Mouse (Mus musculus): ENCODE measurements around the gene Ripor2.

The Ripor2 gene

DNA sequence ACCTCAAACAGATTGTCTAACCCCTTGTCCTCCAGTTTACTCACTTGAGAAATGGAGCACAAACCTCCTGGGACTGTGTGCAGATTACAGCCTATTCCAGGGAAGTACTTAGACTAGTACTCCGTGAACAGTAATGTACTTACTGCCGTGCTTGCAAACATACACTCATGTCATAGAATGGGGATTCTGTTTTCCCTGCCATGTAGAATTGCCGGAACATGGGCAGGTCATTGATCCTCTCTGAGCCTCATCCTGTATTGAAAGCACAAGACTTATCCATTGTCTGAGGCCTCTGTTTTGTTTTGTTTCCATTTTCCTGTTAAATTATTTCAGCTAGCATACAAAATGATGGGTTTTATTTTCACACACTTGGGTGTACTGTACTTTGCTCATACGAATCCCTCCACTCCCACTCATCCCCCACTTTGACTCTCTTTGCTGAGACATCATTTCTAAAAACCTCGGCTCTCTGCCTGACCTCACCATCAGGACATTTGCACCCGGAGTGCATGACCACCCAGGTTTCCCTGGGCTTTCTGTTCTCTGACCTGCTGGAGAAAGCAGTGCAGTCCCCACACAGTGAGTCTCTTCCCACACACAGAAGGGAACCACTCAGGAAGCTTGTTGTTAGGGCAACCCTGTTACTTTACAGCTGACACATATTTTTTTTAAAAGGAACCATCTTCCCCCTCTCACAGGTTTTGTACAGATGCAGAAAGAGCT, 35.2 kb downstream of the Ripor2 start:
- no peak for DNase-seq (ENCODE audit: low spot score in 2 of 2)

DNA sequence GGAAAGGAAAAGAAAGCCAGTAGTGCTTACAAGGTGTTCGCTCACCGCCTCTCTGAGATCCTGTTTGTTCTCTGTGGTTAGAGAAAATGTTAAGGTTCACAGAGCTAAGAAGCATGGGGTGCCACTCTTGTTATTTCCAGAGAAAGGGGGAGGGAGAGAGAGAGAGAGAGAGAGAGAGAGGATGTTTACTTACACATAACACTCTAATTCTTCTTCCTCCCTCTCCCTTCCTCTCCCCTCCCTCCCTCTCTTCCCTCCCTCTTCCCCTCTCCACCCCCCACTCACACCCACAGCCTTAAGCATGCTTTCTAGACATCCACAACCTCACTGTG, 35.8 kb downstream of the Ripor2 start:
- DNase-seq (ENCODE audit: low spot score in 2 of 2) = no peak

DNA sequence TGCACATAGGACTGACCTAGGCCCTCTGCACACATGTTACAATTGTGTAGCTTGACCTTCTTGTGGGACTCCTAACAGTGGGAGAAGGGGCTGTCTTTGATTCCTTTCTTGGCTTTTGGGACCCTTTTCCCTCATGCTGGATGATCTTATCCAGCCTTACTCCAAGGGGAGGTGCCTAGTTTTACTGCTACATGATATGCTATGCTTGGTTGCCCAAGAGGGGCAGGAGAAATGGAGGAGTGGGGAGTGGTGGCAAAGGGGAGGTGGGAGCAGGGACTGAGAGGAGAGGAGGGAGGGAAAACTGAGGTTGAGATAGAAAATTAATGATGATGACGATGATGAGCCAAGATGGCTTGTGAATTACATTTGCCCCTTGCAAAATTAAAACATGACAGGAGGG, 37.7 kb downstream of the Ripor2 start:
- DNase-seq (ENCODE audit: low spot score in 2 of 2) = no peak

DNA sequence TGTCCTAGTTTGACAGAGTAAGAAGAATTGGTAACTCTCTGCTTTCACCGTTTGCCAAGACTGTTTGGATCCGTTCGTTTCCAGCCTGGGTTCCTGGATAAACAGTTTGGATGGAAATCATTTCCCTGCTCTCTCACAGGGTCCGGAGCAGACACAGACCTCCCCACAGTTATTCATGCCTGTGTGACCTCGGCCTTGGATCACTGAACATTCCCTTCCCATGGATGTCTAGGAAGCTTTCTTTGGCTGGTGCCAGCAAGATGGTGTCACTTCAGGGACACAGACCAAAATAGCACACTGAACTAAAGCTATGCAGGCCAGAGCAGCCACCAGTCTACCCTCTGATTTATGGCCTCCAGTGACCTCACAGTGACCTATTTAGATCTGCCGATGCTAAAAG, 38.5 kb downstream of the Ripor2 start:
- no peak for DNase-seq (ENCODE audit: low spot score in 2 of 2)

DNA sequence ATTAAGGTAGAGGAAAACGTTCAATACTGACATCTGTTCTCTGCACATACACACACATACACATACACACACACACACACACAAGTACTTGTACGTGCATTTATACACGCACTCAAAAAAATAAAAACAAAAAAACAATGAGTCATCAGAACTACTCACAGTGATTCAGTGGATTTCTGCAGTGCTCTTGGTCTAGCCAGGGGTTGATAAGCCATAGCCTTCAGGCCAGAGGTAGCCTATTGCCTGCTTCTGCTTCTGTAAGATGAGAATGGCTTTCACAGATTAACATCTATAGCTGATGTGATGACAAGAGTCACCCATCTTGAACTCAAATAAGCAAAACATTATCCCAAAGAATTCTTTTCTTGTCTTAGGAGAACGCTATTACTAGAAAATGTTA, 41.6 kb downstream of the Ripor2 start:
- DNase-seq (ENCODE audit: low spot score in 2 of 2) = no peak

DNA sequence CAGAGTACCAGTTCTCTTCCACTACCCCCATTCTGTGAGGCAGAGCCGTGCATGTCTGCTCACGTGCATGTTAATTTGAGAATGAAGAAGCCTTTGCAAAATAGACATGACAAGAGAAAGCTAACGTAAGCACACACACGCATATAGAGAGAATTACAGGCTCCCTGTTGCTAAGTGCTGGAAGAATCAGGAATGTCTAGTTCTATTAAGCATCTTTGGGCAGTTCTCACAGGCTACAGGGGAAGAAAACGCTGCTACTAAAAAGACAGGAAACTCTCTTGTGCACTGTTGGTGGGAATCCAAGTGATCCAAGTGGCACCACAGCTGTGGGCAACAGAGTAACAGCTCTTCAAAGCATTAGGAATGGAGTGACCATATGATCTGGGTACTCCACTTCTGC, 43.1 kb downstream of the Ripor2 start:
- DNase-seq (ENCODE audit: low spot score in 2 of 2) = no peak

DNA sequence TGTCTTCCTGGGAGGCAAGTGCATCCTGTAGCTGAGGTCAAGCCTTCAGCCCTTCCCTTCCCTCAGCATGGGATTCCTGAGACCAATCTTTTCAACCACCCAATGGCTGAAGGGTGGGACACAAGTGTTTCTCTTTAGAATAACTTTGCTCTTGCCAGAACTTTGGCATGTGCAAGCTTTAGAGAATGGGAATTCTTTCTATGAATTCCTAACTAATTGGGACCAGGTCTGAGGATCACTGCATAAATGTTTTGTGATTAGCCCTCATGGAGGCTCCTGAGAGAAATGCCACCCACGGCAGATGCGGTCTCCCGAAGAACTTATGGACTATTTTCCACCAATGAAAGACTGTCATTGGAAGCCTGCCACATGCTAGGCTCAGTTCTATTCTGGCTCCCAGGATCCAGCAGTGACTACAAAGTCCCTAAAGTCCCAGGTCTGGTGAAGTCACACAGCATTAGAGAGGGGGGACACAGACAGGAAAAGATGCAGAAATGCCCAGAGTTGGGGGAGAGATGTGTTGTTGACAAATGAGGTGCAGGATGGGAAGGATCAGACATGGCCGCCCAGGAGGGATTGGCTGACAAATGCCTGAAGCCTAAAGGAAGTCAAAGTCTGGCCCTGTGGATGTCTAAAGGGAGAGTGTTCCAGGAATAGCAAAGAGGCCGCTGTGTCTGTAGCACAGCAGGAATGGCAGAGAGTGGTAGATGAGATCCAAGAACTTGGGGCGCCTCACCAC, 44.9 kb downstream of the Ripor2 start:
- no peak for DNase-seq (ENCODE audit: low spot score in 2 of 2)

DNA sequence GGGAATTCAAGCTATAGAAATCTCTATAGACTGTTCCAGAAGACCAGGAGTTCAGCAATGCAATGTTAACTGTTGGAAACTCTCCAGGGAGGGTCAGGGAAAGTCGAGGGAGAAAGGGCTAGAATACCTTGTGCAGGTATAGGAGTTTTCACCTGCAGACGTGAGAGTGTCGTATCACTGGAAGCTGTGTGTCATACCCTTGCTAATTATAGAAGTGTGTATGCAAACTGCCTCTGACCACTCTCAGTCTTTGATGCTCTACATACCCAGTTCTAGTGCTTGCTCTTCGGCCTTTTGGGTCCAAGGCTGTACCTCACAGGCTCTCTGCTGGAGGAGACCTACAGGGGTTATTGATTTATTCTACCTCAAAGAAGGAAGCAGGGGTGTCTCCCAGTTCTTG, 46.2 kb downstream of the Ripor2 start:
- DNase-seq (ENCODE audit: low spot score in 2 of 2) = no peak

DNA sequence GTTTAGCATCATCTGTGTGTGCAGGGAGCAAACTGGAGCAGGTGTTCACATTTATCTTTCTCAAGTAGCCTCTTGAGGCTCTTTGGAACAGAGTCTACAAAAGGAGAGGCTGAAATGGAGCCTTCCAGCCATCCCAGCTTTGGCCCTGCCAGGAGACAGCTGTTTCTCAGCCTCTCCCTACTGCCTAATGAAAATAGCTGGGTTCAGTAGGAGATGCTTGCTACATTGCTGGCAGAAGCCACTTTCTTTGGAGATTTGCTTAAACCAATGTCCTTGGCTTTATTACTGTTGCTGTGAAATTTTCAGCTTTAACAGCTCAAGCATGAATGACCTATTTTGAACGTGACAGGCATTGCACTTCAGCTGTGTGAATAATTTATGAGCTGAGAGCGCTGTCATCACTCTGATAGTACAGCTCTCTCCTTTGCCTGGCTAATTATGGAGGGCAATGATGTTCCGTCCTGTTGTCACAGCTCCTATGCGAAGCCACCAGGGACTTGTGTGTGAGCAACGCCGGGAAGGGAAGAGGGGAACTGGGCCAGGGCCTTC, 47.2 kb downstream of the Ripor2 start:
- DNase-seq (ENCODE audit: low spot score in 2 of 2) = no peak

DNA sequence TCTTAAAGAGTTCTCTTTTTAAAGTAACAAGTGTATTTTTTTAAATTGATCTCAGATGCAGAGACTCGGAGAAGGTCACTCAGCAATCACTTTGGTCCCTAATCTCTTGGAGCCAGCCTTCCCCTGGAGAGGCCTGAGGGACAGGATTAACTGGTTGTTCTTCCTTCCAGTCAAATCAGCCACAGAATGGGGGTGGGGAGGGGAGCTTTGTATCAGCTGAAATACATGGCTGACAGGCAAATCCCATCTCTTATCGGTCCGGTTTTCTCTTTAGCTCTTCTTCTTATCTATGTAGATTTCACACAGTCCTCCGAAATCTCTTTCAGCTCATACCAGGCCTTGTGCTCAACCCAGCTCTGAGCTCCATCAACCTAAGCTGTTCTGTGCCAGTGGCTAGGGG, 48.4 kb downstream of the Ripor2 start:
- DNase-seq (ENCODE audit: low spot score in 2 of 2) = no peak

DNA sequence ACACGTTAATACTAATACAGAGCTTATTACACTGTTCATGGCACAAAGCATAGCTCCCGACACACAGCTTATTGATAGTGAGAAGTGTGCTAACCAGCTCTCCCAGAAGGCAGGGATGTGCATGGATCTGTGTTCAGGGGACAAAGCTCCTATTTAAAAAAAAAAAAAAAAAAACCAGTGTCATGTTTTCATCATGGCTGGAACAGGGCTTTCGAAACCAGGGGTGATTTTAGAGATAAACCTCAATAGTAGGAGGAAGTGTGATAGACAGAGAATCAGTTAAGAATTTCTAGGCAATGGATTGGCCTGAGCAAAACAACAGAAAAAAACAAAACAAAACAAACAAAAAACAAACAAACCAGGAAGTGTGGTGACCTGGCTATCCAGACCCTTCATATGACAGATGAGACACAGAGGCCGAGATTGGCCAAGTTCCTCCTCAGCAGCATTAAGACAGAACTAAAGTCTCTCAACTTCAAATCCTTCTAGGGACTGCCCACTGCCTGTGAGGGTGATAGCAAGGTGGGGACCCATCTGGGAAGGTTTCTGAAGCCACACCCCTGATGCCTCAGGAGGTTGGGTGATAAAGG, 51.1 kb downstream of the Ripor2 start:
- no peak for DNase-seq (ENCODE audit: low spot score in 2 of 2)

DNA sequence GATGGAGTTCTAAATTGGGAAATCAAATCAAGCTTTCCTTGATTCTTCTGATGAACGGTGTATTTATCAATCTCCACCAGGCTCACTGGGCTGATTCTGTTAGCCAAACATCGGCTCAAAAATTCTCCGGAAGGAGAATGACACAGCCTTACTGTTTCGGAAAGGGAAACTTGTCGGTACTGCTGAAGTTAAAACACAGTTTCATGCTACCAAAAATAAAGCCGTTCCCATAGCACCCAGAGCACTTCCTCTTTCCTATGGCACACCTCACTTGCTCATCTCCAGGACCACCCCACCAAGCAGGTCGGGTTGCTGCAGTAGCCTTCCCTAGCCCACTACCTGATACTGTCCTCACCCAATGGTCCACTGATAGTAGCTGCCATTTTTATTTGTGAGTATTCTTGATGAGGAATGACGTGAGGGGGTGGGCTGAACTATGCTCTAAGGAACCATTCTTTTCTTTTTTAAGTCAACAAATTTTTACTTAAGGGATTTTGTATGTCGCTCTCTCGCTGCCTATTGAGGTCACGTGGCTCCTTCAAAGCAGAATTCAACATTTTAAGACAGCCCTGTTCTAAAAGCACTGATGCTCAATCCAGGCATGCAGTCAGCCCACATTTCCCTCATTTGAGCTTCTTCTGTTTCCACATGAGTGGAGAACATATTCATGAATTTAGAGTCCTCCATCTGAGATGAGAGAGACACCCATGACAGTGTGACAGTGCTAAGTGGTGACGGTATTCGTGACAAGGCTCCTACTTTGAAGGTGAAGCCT, 52.5 kb downstream of the Ripor2 start:
- DNase-seq (ENCODE audit: low spot score in 2 of 2) = no peak

DNA sequence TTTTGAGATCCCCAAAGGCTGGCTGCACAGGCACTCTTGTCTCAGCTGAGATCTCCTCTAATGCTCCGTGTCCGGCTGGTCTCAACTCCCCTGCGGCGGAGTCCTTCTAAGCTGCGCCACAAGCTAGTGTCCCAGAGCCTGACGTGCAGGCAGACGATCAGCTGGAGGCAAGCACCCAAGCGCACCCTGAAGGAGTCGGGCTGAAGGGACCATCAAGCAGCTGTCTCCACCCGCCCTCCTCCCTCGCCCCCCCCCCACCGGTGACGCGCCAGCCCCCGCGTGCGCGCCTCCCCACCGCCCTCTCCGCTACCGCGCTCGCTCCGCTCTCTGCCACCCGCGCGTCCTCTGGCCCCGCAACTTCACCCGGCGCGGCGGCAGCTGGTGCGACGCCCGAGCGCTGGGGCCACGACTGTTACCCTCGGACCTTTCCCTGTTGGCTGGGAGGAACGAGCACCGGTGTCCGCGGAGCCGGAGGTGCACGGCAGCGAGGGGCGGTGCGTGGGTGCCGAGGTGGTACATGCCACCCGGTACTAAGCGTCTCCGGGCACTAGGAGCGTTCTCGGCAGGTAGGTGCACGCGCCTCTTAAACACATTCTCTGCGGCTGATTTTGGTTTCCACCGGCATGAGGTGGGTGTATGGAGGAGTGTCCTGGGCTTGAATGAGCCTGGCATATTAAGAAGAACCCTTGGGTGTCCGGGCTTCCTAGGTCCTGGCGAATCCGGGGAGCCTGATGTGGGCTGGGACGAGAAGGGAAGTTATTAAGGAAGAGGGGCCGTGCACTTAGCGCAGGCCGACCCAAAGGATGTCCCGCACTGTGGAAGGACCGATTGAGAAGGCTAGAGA, 56.6 kb downstream of the Ripor2 start:
- peak in 1 of 2 experiments; percentile 41 for DNase-seq (ENCODE audit: low spot score in 2 of 2)

DNA sequence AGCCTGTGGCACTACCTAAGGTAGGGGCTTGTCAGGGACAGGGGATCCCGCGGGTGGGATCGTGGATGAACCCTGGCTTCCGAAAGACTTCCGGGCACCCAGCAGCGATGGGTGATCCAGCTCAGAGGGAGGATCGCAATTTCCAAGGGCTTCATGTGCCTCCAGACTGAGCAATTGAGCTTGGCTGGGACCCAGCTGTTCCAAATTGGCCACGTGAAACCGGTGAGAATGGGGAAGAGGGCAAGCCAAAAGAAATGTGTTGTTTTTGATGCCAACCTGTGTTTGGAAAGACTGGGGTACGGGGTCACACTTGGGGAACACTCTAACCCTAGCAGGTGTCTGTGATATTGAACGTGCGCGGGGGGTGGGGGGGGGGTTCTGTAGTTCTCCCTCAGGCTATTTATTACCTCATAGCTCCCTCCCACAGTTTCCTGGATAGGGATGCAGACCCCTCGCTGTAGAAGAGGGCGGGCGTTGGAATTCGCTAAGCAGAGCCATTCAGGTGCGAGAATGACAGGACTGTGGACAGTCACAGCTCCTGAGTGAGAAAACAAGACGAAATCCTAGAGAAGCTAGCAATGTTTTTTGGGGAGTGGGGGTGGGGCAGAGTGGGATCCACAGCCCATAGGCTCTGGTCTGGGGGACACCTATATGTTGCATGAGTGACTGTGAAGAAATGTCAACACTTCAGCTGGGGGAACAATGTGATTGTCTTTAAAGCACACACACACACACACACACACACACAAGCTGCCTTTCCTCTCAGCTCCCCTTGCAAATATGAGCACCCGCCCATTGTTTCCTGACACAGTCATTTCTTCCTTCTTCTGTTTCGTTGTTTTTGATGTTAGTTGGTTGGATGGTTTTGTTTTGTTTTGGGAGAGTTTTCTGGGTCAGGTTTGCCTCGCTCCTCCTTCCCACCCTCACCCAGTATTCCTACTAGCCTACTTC, 57.5 kb downstream of the Ripor2 start:
- peak in 1 of 2 experiments; percentile 13 for DNase-seq (ENCODE audit: low spot score in 2 of 2)

DNA sequence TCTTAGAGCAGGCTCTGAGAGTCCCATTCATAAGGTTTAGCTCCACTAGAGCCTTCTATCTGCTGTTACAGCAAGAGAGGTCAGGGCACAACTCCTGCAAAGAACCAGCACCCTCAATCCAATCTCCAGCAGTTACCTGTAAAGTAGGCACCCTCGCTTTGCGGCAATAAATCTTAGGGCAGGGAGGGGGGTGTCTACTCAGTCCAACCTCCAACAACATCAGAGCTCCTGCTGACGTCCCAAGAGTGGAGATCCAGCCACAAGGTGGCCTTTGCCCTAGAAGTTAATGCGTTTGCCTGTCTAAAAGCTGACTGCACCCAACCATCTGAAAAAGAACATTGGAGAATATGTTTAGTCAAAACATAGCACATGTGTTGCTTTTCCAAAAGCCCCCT, 58.2 kb downstream of the Ripor2 start:
- no peak for DNase-seq (ENCODE audit: low spot score in 2 of 2)

DNA sequence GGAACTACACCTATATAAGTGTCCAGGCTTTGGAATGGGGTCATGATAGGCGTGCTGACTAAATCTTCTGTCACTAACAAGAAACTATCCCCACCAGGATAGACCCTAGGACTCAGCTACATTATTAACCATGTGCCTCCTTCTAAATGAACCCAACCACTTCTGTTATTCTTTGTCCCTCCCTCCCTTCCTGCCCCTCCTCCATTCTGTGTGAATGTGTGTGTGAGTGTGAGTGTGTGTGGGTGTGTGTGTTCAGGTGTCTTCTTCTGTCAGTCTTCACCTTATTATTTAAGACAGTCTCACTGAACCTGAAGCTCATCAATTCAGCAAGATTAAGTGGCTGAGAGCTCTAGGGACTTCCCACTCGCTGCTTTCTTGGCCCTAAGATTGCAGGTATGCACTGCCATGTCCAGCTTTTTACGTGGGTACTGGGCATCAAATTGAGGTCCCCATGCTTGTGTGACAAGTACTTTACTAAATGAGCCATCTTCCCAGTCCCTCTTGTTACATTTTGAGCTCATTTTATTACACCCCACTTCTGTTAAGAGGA, 58.9 kb downstream of the Ripor2 start:
- DNase-seq (ENCODE audit: low spot score in 2 of 2) = no peak

DNA sequence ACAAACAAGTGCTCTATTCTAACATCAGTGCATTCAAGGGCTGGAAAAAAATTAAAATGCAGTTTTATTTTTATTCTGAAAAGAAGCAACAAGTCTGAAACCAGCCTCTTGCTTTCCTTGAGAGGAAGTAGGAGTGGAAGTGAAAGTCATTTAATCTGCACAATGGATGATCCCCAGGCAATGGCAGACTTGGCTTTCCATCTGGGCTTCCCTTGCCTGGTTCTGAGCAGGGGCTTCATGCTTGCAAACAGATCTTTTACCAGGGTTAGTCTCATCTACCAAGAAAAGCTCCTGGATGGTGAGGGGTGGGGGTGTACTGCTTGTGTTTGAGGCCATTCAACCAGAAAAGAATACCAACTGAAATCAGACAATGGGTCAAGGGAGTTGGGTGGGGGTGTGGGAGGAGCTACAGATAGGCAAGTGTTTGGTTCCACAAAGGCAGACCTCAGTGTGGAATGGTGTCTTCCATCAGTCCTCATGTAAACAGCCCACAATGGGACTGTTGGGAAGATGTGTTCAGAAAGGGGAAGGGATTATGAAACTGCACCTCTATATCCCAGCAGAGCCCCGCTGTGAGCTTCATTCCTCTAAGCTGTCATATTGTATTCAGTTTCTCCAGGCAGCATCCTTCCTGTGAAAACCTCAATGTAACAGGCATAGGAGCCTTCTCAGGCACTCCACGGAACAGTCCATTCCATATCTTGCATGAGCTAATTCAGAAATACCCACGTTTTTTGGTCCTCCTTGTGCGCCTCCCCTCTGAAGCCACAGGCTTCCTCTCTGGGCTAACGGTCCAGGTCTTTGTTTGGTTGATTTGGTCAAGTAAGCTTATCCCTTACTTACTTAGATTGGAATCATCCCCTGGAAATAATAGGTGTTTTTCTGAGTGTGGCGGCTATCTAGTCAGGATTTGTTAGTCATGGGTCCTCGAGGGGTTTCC, 59.8 kb downstream of the Ripor2 start:
- no peak for DNase-seq (ENCODE audit: low spot score in 2 of 2)

DNA sequence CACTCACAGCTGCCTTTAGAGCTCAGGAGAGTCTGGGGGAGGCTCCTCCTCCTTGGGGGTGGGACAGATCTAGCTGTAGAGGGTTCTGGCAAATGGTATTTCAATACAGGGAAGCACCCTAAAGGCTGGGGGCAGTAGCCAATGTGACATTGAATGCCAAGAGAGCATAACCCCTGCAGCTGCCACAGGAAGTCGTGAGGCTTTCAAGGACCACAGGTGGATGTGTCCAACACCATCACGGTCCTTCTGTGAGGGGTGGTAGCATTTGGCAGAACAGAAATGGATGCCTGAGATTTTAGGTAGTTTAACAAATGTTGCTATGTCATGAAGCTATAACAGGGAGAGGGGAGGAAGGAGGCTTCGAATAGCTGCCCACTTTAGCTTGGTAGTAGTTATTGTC, 63.2 kb downstream of the Ripor2 start:
- no peak for DNase-seq (ENCODE audit: low spot score in 2 of 2)

DNA sequence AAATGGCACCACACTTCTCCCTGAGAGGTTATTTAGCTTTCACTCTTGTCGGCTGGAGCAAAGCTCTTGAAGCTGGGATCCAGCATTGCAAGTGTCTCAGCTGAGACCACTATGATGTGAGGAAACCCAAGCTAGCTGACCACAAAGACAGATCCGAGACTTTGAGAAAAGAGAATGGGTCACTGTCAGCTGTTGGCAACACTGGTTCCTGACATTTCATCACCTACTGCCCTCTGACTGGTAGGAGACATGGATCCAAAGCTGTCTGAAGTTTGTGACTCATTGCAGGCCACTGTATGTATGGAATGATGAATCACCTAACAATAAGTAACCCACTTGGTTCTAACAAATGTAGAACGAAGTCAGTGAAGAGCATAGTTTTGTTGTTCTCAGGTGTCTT, 64.3 kb downstream of the Ripor2 start:
- DNase-seq (ENCODE audit: low spot score in 2 of 2) = no peak
